Mouse (Mus musculus) hematopoietic multipotent progenitor cell, adult 10-12 weeks (in vitro differentiated cells): ENCODE measurements around the gene Slc31a1. TPM values are rescaled to one million over a fixed set of nuclear protein-coding genes. Genes with fewer than 3 reads are reported as not detected.

Experiments used
- polyA plus RNA-seq: library from polyadenylated mRNA; stranded (reverse); fragments of >175 nt; gene quantifications from 2 replicates; pipeline ENCODE4 v1.2.3, GENCODE M21; 2012; ENCODE audit warnings: low replicate concordance

The Slc31a1 gene
- polyA plus RNA-seq = 0.66 and 1.5 TPM in 2 replicates

GRCm38 (mm10) chr4:62360088-62360804 is at the start of gene Slc31a1, which contains the start of gene Fkbp15:
Slc31a1 (plus strand) TSS chr4:62360727.
Fkbp15 (minus strand) TSS chr4:62360548.

GRCm38 (mm10) chr4:62408601-62409282 is 48.2 kb downstream of the Slc31a1 start, which contains the start of the genes Cdc26 and Prpf4:
Cdc26 (minus strand) TSS chr4:62408642.
Prpf4 (plus strand) TSS chr4:62408797.

GRCm38 (mm10) chr4:62435081-62435480 is 74.6 kb downstream of the Slc31a1 start, which contains the start of gene Rnf183:
Rnf183 (minus strand) TSS chr4:62435252.

Other genes starting within 250 kb of the Slc31a1 start
- gene Mup21, start 209.9 kb upstream of the Slc31a1 start, polyA plus RNA-seq = not detected in 2 replicates
- gene Zfp37, start 129.7 kb upstream of the Slc31a1 start, polyA plus RNA-seq = not detected in 2 replicates
- gene Slc31a2, start 98.2 kb upstream of the Slc31a1 start, polyA plus RNA-seq = 1.5 and 1.8 TPM in 2 replicates
- gene Fkbp15, start 179 bp upstream of the Slc31a1 start, polyA plus RNA-seq = 27.5 and 38.7 TPM in 2 replicates
- 3.3 and 25.3 TPM in 2 replicates for gene Cdc26, start 47.9 kb downstream of the Slc31a1 start, polyA plus RNA-seq
- gene Prpf4, start 48.1 kb downstream of the Slc31a1 start, polyA plus RNA-seq = 2.5 TPM in 2 replicates
- 0.56 TPM in 1 of 2 replicates, not detected in the other for gene Rnf183, start 74.5 kb downstream of the Slc31a1 start, polyA plus RNA-seq
- gene Wdr31, start 110.2 kb downstream of the Slc31a1 start, polyA plus RNA-seq = 0.48 TPM in 1 of 2 replicates, not detected in the other
- gene Bspry, start 119.3 kb downstream of the Slc31a1 start, polyA plus RNA-seq = 1.7 and 4.5 TPM in 2 replicates
- 0.45 and 2.9 TPM in 2 replicates for gene Hdhd3, start 142.7 kb downstream of the Slc31a1 start, polyA plus RNA-seq
- 80.4 and 309 TPM in 2 replicates for gene Alad, start 159.2 kb downstream of the Slc31a1 start, polyA plus RNA-seq
- 9.5 and 15.9 TPM in 2 replicates for gene Pole3, start 164.3 kb downstream of the Slc31a1 start, polyA plus RNA-seq
- not detected in 2 replicates for gene 4933430I17Rik, start 164.6 kb downstream of the Slc31a1 start, polyA plus RNA-seq
- gene Rgs3, start 199.1 kb downstream of the Slc31a1 start, polyA plus RNA-seq = 278 and 880 TPM in 2 replicates